In genomic region chr5:101596996-101597395, GRCm38 (mm10) we compare ENCODE assay signal across 32 mouse cellular contexts.
"Had no signal": no experiment of that assay in that cellular context is flagged by ENCODE, and none has a peak within 500 bp of the region (broad histone marks: within the 10 kb centered on the region; RNA-seq: fewer than 3 reads in every experiment).

No protein-coding gene starts in this region.

- H3K9me3 ChIP-seq: limb, embryonic 10.5 days; limb, embryonic 12.5 days; limb, embryonic 13.5 days; limb, embryonic 15.5 days; liver, embryonic 12.5 days; liver, embryonic 13.5 days; liver, embryonic 15.5 days; lung, embryonic 15.5 days; megakaryocyte, embryonic 14.5 days; midbrain, embryonic 10.5 days; midbrain, embryonic 12.5 days; midbrain, embryonic 13.5 days; midbrain, embryonic 15.5 days; neural tube, embryonic 12.5 days had no signal

- H3K4me3 ChIP-seq: left cerebral cortex, adult 2 months; limb, embryonic 10.5 days; limb, embryonic 12.5 days; limb, embryonic 13.5 days; limb, embryonic 15.5 days; liver, embryonic 12.5 days; liver, embryonic 13.5 days; liver, embryonic 15.5 days; lung, embryonic 15.5 days; megakaryocyte, embryonic 14.5 days; midbrain, embryonic 10.5 days; midbrain, embryonic 12.5 days; midbrain, embryonic 13.5 days; midbrain, embryonic 15.5 days; myocyte; neural tube, embryonic 12.5 days had no signal

- H3K27me3 ChIP-seq: limb, embryonic 12.5 days; limb, embryonic 13.5 days; limb, embryonic 15.5 days; liver, embryonic 12.5 days; liver, embryonic 13.5 days; liver, embryonic 15.5 days; lung, embryonic 15.5 days; megakaryocyte, embryonic 14.5 days had no signal

- ATAC-seq: liver, embryonic 12.5 days; liver, postnatal 0 days; lung, postnatal 0 days; midbrain, embryonic 13.5 days; midbrain, embryonic 15.5 days; midbrain, embryonic 16.5 days had no signal

- H3K4me1 ChIP-seq: limb, embryonic 15.5 days; liver, embryonic 12.5 days; liver, embryonic 13.5 days; liver, embryonic 15.5 days; lung, embryonic 15.5 days; megakaryocyte, embryonic 14.5 days; midbrain, embryonic 12.5 days; midbrain, embryonic 13.5 days; midbrain, embryonic 15.5 days had no signal

- DNase-seq: left cerebral cortex, postnatal 4 days; liver; liver, embryonic 13.5 days; liver, postnatal 0 days; lung, adult 18-20 months; lung, adult 2 months; lung, embryonic 14.5 days; lung, postnatal 10 days; lung, postnatal 14 days; lung, postnatal 36 days; lung, postnatal 4 days; midbrain, embryonic 14.5 days had no signal

- H3K36me3 ChIP-seq: limb, embryonic 10.5 days; limb, embryonic 12.5 days; limb, embryonic 13.5 days; limb, embryonic 15.5 days; liver, embryonic 12.5 days; liver, embryonic 13.5 days; liver, embryonic 15.5 days; lung, embryonic 15.5 days; midbrain, embryonic 10.5 days; midbrain, embryonic 12.5 days; midbrain, embryonic 13.5 days; midbrain, embryonic 15.5 days; neural tube, embryonic 12.5 days had no signal

- H3K27ac ChIP-seq: left cerebral cortex, adult 2 months; limb, embryonic 10.5 days; limb, embryonic 12.5 days; limb, embryonic 13.5 days; limb, embryonic 15.5 days; liver, embryonic 12.5 days; liver, embryonic 13.5 days; liver, embryonic 14.5 days; liver, embryonic 15.5 days; lung, embryonic 15.5 days; macrophage; midbrain, embryonic 10.5 days; midbrain, embryonic 12.5 days; midbrain, embryonic 13.5 days; midbrain, embryonic 15.5 days; neural tube, embryonic 12.5 days had no signal

- H3K4me2 ChIP-seq: limb, embryonic 12.5 days; limb, embryonic 13.5 days; limb, embryonic 15.5 days; liver, embryonic 11.5 days; liver, embryonic 12.5 days; liver, embryonic 13.5 days; liver, embryonic 15.5 days; lung, embryonic 14.5 days; lung, embryonic 15.5 days; midbrain, embryonic 12.5 days; midbrain, embryonic 13.5 days; midbrain, embryonic 15.5 days; neural tube, embryonic 12.5 days had no signal

- H3K9ac ChIP-seq: limb, embryonic 12.5 days; limb, embryonic 13.5 days; limb, embryonic 15.5 days; liver, embryonic 12.5 days; liver, embryonic 13.5 days; liver, embryonic 14.5 days; liver, embryonic 15.5 days; liver, postnatal 0 days; lung, embryonic 14.5 days; lung, embryonic 15.5 days; midbrain, embryonic 12.5 days; midbrain, embryonic 13.5 days; midbrain, embryonic 15.5 days; neural tube, embryonic 12.5 days had no signal
